Mouse (Mus musculus) brain, embryonic 18.5 days (tissue): ENCODE measurements at regions not wholly inside any gene's neighbourhood (a gene's known extent, or its start where the extent isn't known, plus 50 kb on each side); places are given as distances from the start of the nearest gene placed in this dataset.

Experiments used
- DNase-seq: peaks from one replicate; pipeline ENCODE4 v3.0.0-alpha.2; 2012; ENCODE audit warnings: low read depth, low spot score

GRCm38 (mm10) chr1:127152840-127153239, 52.0 kb upstream of the Mgat5 start:
- DNase-seq: no peak

GRCm38 (mm10) chr1:127135521-127135920, 69.3 kb upstream of the Mgat5 start:
- DNase-seq: no peak

GRCm38 (mm10) chr1:127131871-127132270, 72.9 kb upstream of the Mgat5 start:
- no peak for DNase-seq

DNA sequence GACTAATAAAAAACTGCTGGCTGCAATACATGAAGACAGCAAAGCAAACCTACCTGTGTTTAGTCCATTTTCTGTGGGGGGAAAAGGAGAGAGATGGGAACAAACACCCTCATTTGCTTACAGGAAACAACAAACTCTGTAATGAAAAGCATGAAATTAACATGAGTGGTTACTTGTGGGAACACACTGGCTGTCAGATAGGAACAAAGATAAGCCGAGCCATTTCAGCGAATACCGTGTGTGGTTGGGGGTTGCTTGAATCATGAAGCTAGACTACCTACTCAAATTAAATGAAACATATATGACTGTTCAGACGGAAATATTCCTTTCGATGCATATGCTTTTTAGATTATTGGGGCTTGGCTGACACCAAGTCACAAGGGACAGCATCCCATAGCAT, 80.0 kb upstream of the Mgat5 start:
- no peak for DNase-seq

DNA sequence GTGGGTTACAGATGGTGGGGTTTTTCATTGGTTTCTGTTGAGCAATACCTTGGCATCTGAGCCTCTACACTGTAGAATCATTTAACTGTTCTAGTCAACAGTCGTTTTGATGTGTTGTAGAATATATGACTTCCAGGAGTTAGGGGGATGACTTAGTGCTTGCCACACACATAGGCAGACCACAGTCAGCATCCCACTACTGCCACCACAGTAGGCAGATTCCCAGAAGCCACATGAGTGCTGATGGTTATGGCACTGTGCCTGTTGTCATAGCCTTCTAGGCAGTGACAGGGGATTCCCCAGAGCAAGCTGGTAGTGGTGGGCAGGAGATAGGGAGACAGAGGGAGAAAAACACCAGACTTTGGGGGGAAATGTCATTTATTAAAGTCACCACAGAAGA, 86.8 kb upstream of the Mgat5 start:
- no peak for DNase-seq

GRCm38 (mm10) chr1:127107485-127107884, 97.3 kb upstream of the Mgat5 start:
- no peak for DNase-seq

- no peak for DNase-seq
Measured at GRCm38 (mm10) chr1:127105861-127106260, 99.0 kb upstream of the Mgat5 start.

- no peak for DNase-seq
Measured at GRCm38 (mm10) chr1:127103664-127104063, 101.2 kb upstream of the Mgat5 start.

GRCm38 (mm10) chr1:127098871-127099420, 105.9 kb upstream of the Mgat5 start:
- DNase-seq: no peak

- DNase-seq: no peak
Measured at GRCm38 (mm10) chr1:127087616-127088015, 117.2 kb upstream of the Mgat5 start.

DNA sequence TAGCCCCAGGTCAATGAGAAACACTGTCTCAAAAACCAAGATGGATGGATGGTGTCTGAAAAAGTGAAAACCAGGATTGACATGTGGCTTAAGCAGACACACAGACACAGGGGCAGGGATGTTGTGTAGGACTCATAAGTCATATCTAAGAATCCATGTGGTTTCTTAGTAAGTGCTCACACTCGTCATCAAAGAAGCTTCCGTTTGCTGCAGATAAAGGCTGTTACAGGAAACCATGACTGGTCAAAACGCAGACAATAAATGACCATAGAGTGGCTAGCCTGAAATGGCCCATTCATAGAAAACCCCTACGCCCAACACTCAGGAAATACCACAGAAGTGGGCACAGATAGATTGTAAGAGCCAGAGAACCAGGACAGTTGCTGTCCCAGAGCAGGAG, 118.8 kb upstream of the Mgat5 start:
- DNase-seq: no peak

DNA sequence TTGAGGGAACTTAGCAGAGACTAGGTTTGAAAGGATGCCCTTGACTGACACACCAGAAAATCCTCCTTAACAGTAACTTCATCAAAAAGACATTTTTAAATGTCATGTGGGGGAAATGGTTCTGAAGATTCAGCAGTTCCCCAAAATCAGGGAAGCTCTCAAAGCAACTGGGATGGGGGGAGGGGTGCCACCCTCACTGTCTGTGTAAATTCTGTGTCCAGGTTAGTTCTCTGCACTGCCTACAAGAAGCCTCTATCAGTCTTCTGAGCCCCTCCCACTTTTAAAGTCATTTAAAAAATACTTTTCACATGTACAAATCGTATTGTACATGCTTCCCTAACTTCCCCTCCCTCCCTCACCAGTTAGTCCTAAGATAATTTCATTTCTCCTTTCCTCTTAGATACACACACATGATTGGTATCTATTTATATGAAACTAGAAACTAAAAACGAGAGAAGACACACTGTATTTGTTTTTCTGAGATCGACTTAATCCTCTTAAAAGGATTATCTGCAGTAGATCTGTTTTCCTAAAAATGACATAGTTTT, 121.0 kb upstream of the Mgat5 start:
- DNase-seq: no peak

DNA sequence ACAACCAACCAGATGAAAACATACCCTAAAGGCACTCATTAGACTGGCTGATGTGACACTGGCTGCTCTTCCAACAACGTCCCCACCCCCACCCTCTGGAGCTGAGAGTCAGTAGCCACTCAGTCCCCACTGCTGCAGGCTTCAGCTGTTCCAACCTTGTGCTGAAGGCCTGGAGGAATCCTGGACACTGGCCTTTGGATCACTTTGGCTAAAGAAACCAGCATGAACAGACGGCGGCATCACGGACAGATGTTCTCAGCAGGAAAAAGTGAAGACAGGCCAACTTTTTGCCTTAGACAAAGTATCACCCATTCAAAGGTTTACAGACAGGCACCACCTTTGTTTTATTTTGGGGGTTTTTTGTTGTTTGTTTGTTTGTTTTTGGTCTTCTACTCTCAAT, 125.8 kb upstream of the Mgat5 start:
- DNase-seq: no peak

- DNase-seq: no peak
Measured at GRCm38 (mm10) chr1:127062430-127062829, 142.4 kb upstream of the Mgat5 start.

DNA sequence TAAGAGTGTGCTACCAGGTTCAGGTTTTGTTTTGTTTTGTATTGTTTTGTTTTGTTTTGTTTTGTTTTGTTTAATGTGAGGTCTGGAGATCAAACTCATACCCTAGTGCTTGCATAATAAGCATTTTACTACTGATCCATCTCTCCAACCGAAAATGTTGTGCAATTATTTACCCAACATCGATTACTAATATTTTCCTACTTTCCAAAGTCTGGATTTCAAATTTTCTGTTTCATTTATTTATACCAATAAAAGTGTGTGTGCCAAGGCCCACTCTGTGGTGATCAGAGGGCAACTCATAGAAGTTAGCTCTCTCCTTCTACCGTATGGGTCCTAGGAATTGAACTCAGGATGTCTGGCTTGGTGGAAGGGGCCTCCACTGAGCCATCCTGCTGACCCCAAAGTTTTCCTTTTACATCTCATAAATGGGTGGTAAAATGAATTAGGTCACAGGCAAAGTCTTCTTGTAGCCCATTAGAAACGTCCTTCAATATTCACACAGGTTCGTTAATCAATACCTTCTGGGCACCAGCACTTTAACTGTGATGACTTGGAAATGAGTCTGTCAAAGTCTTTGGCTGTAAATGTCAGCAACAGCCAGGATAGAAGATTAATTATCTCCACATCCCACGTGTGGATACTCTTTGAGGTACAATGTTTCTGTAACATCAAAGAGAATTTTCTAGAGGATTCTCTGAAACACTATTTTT, 158.9 kb upstream of the Mgat5 start:
- no peak for DNase-seq

DNA sequence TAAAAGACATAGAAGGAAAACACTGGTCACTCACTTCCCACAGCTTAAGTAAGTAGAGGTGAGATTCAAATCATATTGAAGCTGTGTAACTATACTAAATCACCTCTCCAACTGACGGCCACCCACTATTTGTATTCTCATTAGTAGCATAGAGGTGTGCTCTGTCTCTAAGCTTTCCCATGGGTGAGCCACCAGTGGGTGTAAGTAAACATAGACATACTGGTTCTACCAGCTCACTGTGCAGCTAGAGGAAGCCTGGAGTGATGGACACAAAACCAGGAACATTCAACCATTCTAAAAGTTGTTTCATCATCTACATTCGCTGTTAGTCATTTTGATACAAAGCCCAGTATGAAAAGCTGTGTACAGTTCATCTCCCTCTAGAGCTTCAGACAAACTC, 170.1 kb upstream of the Mgat5 start:
- DNase-seq: no peak

- no peak for DNase-seq
Measured at GRCm38 (mm10) chr1:127031563-127031962, 173.3 kb upstream of the Mgat5 start.

DNA sequence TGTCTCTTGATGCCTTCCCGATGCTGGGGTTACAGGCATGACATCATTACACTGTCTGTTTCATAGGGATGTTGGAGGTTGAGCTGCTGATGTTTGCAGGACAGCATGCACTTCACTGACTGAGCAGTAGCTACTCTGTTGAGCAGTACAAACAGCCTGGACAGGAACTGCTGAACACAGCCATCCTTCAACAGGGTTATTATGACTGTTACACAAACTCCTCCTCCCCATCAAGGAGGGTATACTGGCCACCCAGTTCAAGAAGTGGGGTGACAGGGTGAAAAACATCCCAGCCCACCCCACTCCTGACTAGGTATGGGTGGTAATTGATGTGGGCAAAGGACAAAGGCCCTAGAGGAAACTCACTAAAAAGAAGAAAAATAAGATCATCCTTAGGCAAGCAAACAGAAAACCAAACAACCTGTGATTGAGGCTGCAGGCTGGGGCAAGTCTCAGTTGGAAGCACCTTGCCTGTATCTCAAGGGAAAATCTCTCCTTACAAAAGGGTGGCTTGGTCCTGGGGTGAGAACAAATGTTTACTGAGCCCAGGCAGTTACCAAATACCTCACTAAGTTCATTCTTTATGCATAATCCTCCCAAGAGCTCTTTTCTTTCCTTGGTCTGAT, 175.8 kb upstream of the Mgat5 start:
- no peak for DNase-seq

DNA sequence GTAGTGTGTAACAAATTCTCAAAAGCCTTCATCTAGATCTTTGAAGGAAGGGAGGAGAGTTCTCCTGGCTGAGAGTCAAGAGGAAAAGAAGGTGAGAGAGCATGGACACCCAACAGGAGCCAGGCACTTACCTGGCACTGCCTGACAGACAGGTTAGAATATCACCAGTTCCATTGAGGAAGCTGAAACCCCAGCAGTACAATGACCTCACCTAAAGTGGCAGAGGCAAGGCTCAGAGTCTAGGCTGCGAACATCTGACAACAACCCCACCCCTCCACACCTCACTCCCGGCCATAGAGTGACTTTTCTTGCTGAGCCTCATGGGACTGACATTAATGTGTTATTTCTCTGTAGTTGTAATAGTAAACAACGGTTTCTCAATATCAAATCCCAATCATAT, 181.7 kb upstream of the Mgat5 start:
- DNase-seq: no peak

DNA sequence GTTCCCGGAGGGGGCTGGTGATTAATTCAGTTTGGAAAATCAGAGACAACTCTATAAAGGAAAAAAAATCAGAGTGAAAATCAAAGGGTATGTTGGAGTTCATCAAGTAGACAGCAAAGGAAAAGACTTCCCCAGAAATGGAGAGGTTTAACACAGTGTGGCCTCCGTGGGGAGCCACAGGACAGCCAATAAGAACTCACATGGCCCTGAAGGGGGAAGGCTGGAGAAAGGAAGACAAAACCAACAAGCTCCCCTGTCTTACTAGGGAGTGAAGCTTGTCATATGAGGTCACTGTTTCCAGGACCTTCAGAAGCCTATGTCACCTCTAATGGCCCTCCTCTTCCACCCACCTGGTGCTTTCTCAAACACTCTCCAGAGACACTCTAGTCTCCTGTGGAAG, 187.1 kb upstream of the Nckap5 start:
- no peak for DNase-seq

- no peak for DNase-seq
Measured at GRCm38 (mm10) chr1:127015894-127016245, 185.3 kb upstream of the Nckap5 start.

DNA sequence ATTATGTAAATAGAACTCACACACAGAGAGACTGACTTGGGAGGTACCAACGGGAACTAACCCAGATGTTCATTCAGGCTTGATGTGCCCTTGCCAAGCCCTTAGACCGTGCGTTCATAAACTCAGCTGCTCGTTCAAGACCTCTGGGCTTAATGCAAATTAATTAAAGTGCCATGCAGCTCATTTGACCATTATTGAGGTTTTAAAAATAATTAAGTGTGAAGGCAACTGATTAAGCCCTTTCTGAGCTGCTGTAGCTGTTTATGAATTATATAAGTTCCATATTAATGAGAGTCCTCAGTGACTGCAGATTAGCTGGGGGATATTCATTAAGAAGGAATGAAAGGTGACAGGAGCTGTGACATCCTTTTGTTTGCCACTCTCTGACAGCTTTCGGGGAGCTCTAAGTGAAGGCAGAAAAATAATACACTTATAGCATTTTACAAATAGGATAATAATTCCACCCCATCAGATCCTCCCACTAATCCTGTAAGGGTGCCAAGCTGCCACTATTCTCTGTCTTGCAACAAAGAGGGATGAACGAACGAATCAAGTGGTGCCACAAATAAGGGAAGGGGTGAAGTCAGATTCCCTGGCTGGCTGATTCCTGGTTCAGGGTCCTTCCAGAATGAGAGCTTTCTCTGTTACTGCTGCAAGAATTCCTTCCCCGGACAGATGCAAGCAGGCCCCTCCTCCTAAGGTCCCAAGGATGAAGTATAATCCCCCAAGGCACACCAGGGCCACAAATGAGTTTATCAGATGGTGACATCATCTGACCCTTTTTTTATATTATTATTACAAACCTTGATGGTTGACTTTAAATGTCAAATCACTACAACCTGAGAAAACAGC, 184.7 kb upstream of the Nckap5 start:
- DNase-seq: no peak
